Mouse (Mus musculus): ENCODE measurements around the gene Tcf3.

Tcf3 gene

GRCm38 (mm10) chr10:80433513-80434232 lies at the start of gene Tcf3:
Tcf3 (minus strand) TSS chr10:80433647.
- CTCF ChIA-PET, result no interaction called here

GRCm38 (mm10) chr10:80481002-80481401 lies 47.6 kb upstream of the Tcf3 start:
- CTCF ChIA-PET, result no interaction called here

GRCm38 (mm10) chr10:80478531-80478930 lies 45.1 kb upstream of the Tcf3 start:
- CTCF ChIA-PET, result no interaction called here

GRCm38 (mm10) chr10:80475290-80475959 lies 42.0 kb upstream of the Tcf3 start:
- CTCF ChIA-PET, result interaction anchor here (0.5 kb wide), 1 partner anchor 301 kb away, joined by 8 read pairs; no protein-coding TSS in a partner anchor

- CTCF ChIA-PET, result no interaction called here
Observed at GRCm38 (mm10) chr10:80465066-80465465, 31.6 kb upstream of the Tcf3 start.

GRCm38 (mm10) chr10:80464381-80465035 lies 31.1 kb upstream of the Tcf3 start:
- CTCF ChIA-PET, result no interaction called here

- CTCF ChIA-PET, result no interaction called here
Observed at GRCm38 (mm10) chr10:80461346-80461745, 27.9 kb upstream of the Tcf3 start.

GRCm38 (mm10) chr10:80460324-80460723 lies 26.9 kb upstream of the Tcf3 start:
- CTCF ChIA-PET, result no interaction called here

- CTCF ChIA-PET, result no interaction called here
Observed at GRCm38 (mm10) chr10:80459671-80460070, 26.2 kb upstream of the Tcf3 start.

GRCm38 (mm10) chr10:80459236-80459635 lies 25.8 kb upstream of the Tcf3 start:
- CTCF ChIA-PET, result no interaction called here

- CTCF ChIA-PET, result no interaction called here
Observed at GRCm38 (mm10) chr10:80455697-80456096, 22.2 kb upstream of the Tcf3 start.

- CTCF ChIA-PET, result no interaction called here
Observed at GRCm38 (mm10) chr10:80454781-80455180, 21.3 kb upstream of the Tcf3 start.

GRCm38 (mm10) chr10:80453601-80454000 lies 20.2 kb upstream of the Tcf3 start:
- CTCF ChIA-PET, result no interaction called here

GRCm38 (mm10) chr10:80450599-80450998 lies 17.2 kb upstream of the Tcf3 start:
- CTCF ChIA-PET, result no interaction called here

GRCm38 (mm10) chr10:80445898-80446601 lies 12.6 kb upstream of the Tcf3 start:
- CTCF ChIA-PET, result interaction anchor here (0.7 kb wide), 1 partner anchor 114 kb away, joined by 3 read pairs; no protein-coding TSS in a partner anchor

GRCm38 (mm10) chr10:80445052-80445451 lies 11.6 kb upstream of the Tcf3 start:
- CTCF ChIA-PET, result no interaction called here

- CTCF ChIA-PET, result interaction anchor here (0.6 kb wide), 1 partner anchor 259 kb away, joined by 4 read pairs; no protein-coding TSS in a partner anchor
Observed at GRCm38 (mm10) chr10:80444339-80445045, 11.0 kb upstream of the Tcf3 start.

GRCm38 (mm10) chr10:80443575-80444278 lies 10.3 kb upstream of the Tcf3 start:
- CTCF ChIA-PET, result interaction anchor here (0.5 to 0.7 kb wide), 3 partner anchors 51 to 259 kb away, joined by 3 to 9 read pairs (median 4); no protein-coding TSS in a partner anchor

- CTCF ChIA-PET, result interaction anchor here (0.5 kb wide), 1 partner anchor 62 kb away, joined by 9 read pairs; no protein-coding TSS in a partner anchor
Observed at GRCm38 (mm10) chr10:80442989-80443388, 9.5 kb upstream of the Tcf3 start.

GRCm38 (mm10) chr10:80441598-80441997 lies 8.2 kb upstream of the Tcf3 start:
- CTCF ChIA-PET, result interaction anchor here (0.8 kb wide), 1 partner anchor 68 kb away, joined by 5 read pairs; no protein-coding TSS in a partner anchor

- CTCF ChIA-PET, result no interaction called here
Observed at GRCm38 (mm10) chr10:80440031-80440430, 6.6 kb upstream of the Tcf3 start.

All from spleen, embryonic (tissue).